Mouse (Mus musculus): ENCODE results near the gene Mov10l1. TPM values are rescaled to one million over a fixed set of nuclear protein-coding genes. Genes with fewer than 3 reads are reported as not detected.

The Mov10l1 gene
- total RNA-seq, 2 experiments from 2014 or later, result not detected

Other genes starting within 250 kb of the Mov10l1 start
- gene Brd1, start 248.7 kb upstream of the Mov10l1 start, total RNA-seq (2021), result 10 to 100 TPM; 25.1 to 26.8 TPM
- gene Zbed4, start 231.2 kb upstream of the Mov10l1 start, total RNA-seq (2021), result 10 to 100 TPM; 15.0 to 15.3 TPM
- gene Alg12, start 163.6 kb upstream of the Mov10l1 start, total RNA-seq (2021), result 1 to 10 TPM; 4.2 to 4.8 TPM
- gene Creld2, start 163.3 kb upstream of the Mov10l1 start, total RNA-seq (2021), result 10 to 100 TPM in 1 of 2 experiments, 1 to 10 TPM in 1; 6.9 to 10.3 TPM
- gene Pim3, start 120.7 kb upstream of the Mov10l1 start, total RNA-seq (2021), result 10 to 100 TPM; 24.1 to 37.3 TPM
- gene Ttll8, start 28.5 kb upstream of the Mov10l1 start, total RNA-seq (2021), result not detected
- gene Mlc1, start 3.9 kb upstream of the Mov10l1 start, total RNA-seq (2021), result not detected
- gene Panx2, start 76.8 kb downstream of the Mov10l1 start, total RNA-seq (2021), result not detected
- 10 to 100 TPM; 31.6 to 36.1 TPM for gene Trabd, start 92.2 kb downstream of the Mov10l1 start, total RNA-seq (2021)
- gene Selenoo, start 106.2 kb downstream of the Mov10l1 start, total RNA-seq (2021), result 10 to 100 TPM; 14.7 to 15.5 TPM
- 1 to 10 TPM; 6.9 to 8.4 TPM for gene Tubgcp6, start 140.2 kb downstream of the Mov10l1 start, total RNA-seq (2021)
- 1 to 10 TPM; 5.7 to 5.9 TPM for gene Hdac10, start 145.8 kb downstream of the Mov10l1 start, total RNA-seq (2021)
- gene Mapk12, start 157.8 kb downstream of the Mov10l1 start, total RNA-seq (2021), result 100 to 1,000 TPM; 142 to 145 TPM
- gene Mapk11, start 166.7 kb downstream of the Mov10l1 start, total RNA-seq (2021), result 1 to 10 TPM in 1 of 2 experiments, under 1 TPM in 1; 0.89 to 1.9 TPM
- 1 to 10 TPM; 4.0 to 8.2 TPM for gene Plxnb2, start 197.9 kb downstream of the Mov10l1 start, total RNA-seq (2021)
- 1 to 10 TPM; 8.8 to 9.6 TPM for gene Dennd6b, start 213.6 kb downstream of the Mov10l1 start, total RNA-seq (2021)
- 10 to 100 TPM; 90.7 to 93.0 TPM for gene Ppp6r2, start 228.6 kb downstream of the Mov10l1 start, total RNA-seq (2021)

Measured in gastrocnemius, adult 18-20 months (tissue).